Comparison of ENCODE assay signal across 14 mouse cellular contexts in the genomic region with DNA sequence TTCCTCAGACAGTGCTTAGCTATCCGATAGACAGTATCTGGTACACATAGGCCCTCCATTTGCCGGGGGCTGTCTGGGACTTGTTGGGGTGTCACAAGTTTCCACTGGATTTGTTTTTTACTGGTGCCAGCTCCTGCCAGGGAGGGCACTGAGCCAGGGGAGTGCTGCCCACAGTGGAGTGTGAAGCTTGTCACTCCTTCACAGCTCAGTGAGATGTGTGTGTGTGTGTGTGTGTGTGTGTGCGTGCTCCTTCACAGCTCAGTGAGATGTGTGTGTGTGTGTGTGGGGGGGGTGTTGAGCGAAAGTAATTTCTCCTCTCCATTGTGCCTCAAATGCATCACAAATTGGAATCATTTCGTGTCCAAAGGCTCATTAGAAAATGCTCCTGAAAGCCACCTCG.
A peak's percentile ranks its signal among the peaks of the same experiment; 100 is the strongest.
DNase-seq lines count a peak whose midpoint lies in the region; ATAC-seq and TF ChIP-seq lines count a peak whose summit lies in the region.
"Had no signal": no experiment of that assay in that cellular context is flagged by ENCODE, and none has a peak within 500 bp of the region (broad histone marks: within the 10 kb centered on the region; RNA-seq: fewer than 3 reads in every experiment).

No protein-coding gene starts in this region.

- no peak for TF ChIP-seq CTCF in layer of hippocampus, adult 2 months (conservative IDR thresholded peaks at IDR 0.05)

- H3K9ac ChIP-seq in neural tube, embryonic 15.5 days (replicated peaks): no peak overlapping the region
- H3K9ac ChIP-seq: embryonic facial prominence, embryonic 13.5 days; lung, embryonic 15.5 days had no signal

- ATAC-seq in neural tube, embryonic 15.5 days (ENCODE audit: low FRiP score): no peak

- H3K4me1 ChIP-seq in neural tube, embryonic 15.5 days: peaks cover 5% of the 10 kb centered on the region; the same call in 1 of the 2 replicates

- H3K27me3 ChIP-seq in neural tube, embryonic 15.5 days (replicated peaks): no peaks in the 10 kb centered on the region
- H3K27me3 ChIP-seq: embryonic facial prominence, embryonic 13.5 days; lung, embryonic 15.5 days had no signal

- H3K4me3 ChIP-seq in layer of hippocampus, adult 2 months: no peak overlapping the region
- H3K4me3 ChIP-seq in neural tube, embryonic 15.5 days (replicated peaks): no peak overlapping the region
- H3K4me3 ChIP-seq: embryonic facial prominence, embryonic 13.5 days; lung, embryonic 15.5 days had no signal

- peak; percentile 56 to 72 for DNase-seq in cerebellum, postnatal 10 days
- no peak for DNase-seq in cerebellum, adult 11-12 months
- DNase-seq in layer of hippocampus, adult 2 months (ENCODE audit: low spot score in 2 of 2): peak; percentile 14 to 17
- DNase-seq in layer of hippocampus, adult 9-11 months: no peak
- DNase-seq in left cerebral cortex, postnatal 14 days (ENCODE audit: low spot score in 2 of 2): peak; percentile 49 to 66
- DNase-seq in right cerebral cortex, postnatal 4 days: peak; percentile 49
- no peak for DNase-seq in embryo, embryonic 11 days
- DNase-seq: heart, postnatal 36 days; thymus, postnatal 36 days had no signal

- H3K9me3 ChIP-seq in neural tube, embryonic 15.5 days (replicated peaks): no peaks in the 10 kb centered on the region
- H3K9me3 ChIP-seq: embryonic facial prominence, embryonic 13.5 days; lung, embryonic 15.5 days had no signal

- intact Hi-C loops in left cerebral cortex, postnatal 14 days (cut with DNase I): no loop called here

- no peaks in the 10 kb centered on the region for H3K36me3 ChIP-seq in neural tube, embryonic 15.5 days
- H3K36me3 ChIP-seq: embryonic facial prominence, embryonic 13.5 days; lung, embryonic 15.5 days had no signal

- no peak overlapping the region for H3K27ac ChIP-seq in layer of hippocampus, adult 2 months
- H3K27ac ChIP-seq in neural tube, embryonic 15.5 days (replicated peaks): no peak overlapping the region
- H3K27ac ChIP-seq: embryonic facial prominence, embryonic 13.5 days; kidney, postnatal 0 days; lung, embryonic 15.5 days had no signal

- WGBS in neural tube, embryonic 15.5 days: 80% methylated on average over 6 of the region's 6 CpGs

- H3K4me2 ChIP-seq in neural tube, embryonic 15.5 days: no peak overlapping the region
- H3K4me2 ChIP-seq: embryonic facial prominence, embryonic 13.5 days; heart, embryonic 11.5 days; lung, embryonic 15.5 days had no signal

Comparison
In these comparisons a context has a peak if more than half of its experiments do, and no peak if none do; other contexts are left out.
1. DNase-seq: peak in cerebellum, postnatal 10 days (2 of 2), layer of hippocampus, adult 2 months (2 of 2), left cerebral cortex, postnatal 14 days (2 of 2) and right cerebral cortex, postnatal 4 days (single experiment); none in cerebellum, adult 11-12 months (single experiment), layer of hippocampus, adult 9-11 months (single experiment) and embryo, embryonic 11 days (single experiment).